Mouse (Mus musculus): ENCODE measurements at regions not wholly inside any gene's neighbourhood (a gene's known extent, or its start where the extent isn't known, plus 50 kb on each side); places are given as distances from the start of the nearest gene placed in this dataset.

DNA sequence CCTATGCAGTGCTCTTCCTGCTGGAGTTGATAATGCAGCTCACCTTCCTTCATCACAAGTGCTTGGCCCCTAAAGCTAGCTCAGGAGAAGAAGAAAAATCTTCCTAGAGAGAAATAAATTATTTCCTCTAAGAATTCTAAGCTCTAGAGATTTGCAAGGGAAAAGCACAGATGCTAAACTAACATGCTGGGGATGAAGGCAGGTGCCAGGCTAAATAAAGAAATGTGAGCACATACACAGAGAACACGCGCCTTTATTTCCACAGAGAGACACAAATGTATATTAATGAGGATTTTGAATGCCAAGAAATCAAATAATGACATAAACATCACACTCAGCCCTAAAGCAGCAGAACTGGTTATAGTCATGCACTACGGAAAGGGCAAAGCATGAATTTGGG is 229.5 kb upstream of the Mamld1 start:
- Histone ChIP-seq H3K27ac (no peak overlapping the region), H3K4me3 (replicated peaks) (no peak overlapping the region), H3K4me2 (no peak overlapping the region), H3K9me3 (no peaks in the 10 kb centered on the region), H3K36me3 (replicated peaks) (no peaks in the 10 kb centered on the region), H3K27me3 (no peaks in the 10 kb centered on the region), H3K4me1 (no peaks in the 10 kb centered on the region), H3K9ac (no peak overlapping the region)
- no peak for ATAC-seq (ENCODE audit: low FRiP score)
- WGBS = 91% methylated on average over 3 of the region's 3 CpGs

DNA sequence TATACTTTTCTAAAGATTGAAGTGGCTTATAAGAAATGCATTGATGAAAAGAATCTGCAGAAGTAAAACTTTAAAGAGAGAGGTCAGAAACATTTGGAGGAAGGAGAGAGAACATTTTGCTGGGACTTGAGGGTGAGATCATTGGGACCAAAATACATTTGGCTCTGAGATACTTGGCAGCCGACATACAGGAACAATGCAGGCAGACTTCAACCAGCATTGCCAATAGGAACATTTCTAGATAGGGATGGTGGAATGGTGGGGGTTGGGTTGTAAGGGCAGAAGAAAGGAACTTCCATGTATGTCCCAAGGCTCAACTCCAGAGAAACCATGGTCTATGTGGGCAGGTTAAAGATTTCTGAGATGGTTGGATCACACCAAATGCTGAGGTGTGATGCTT is 232.3 kb upstream of the Mamld1 start:
- H3K4me2 ChIP-seq = no peak overlapping the region
- no peak overlapping the region for H3K27ac ChIP-seq
- 89% methylated on average over 1 of the region's 1 CpGs for WGBS
- H3K36me3 ChIP-seq (replicated peaks) = no peaks in the 10 kb centered on the region
- ATAC-seq (ENCODE audit: low FRiP score) = no peak
- H3K27me3 ChIP-seq = no peaks in the 10 kb centered on the region
- no peaks in the 10 kb centered on the region for H3K9me3 ChIP-seq
- no peak overlapping the region for H3K4me3 ChIP-seq (replicated peaks)
- H3K4me1 ChIP-seq = no peaks in the 10 kb centered on the region
- no peak overlapping the region for H3K9ac ChIP-seq

DNA sequence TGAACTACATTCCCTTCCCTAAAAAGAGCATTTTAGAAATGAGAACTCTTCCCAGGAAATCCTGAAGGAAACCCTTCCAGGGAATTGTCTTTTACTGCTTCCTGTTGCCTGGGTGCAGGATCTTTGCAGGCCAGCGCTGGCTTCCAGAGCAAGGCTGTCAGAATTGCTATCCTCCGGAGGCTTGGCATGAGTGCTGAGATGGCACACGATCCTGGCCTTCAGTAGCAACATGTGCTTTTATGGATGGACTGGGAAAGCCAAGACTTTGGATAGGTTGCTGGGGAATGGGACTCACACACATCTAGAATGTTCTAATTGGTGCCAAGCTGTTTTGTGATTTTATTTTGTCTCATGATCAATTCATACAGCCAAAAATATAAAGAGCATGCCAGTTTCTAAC is 233.4 kb upstream of the Mamld1 start:
- 84% methylated on average over 3 of the region's 3 CpGs for WGBS
- Histone ChIP-seq H3K4me1 (no peaks in the 10 kb centered on the region), H3K9ac (no peak overlapping the region), H3K9me3 (no peaks in the 10 kb centered on the region), H3K36me3 (replicated peaks) (no peaks in the 10 kb centered on the region), H3K27ac (no peak overlapping the region), H3K4me2 (no peak overlapping the region), H3K27me3 (no peaks in the 10 kb centered on the region), H3K4me3 (replicated peaks) (no peak overlapping the region)
- no peak for ATAC-seq (ENCODE audit: low FRiP score)

DNA sequence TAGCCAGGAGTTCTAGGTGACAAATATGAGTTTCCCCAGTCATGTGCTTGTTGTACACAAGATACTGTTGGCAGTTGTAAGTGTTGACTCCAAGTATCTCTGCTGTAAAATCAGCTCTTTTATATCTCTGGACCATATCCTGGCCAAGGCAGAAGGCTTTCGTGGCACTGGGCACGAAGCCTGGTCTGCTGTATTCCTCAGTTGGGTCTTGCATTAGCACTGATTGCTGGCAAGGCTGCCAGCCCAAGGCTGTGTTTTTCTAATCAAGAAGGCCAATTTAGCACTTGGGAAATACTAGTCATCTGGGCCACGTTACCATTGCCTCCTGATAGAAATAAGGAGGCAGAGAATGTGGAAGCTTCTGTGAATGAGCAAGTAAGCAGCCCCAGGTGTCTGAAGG is 258.3 kb upstream of the Mamld1 start:
- no peak overlapping the region for H3K9ac ChIP-seq
- no peaks in the 10 kb centered on the region for H3K36me3 ChIP-seq (replicated peaks)
- WGBS = 83% methylated on average over 3 of the region's 3 CpGs
- ATAC-seq (ENCODE audit: low FRiP score) = no peak
- no peak overlapping the region for H3K27ac ChIP-seq
- no peaks in the 10 kb centered on the region for H3K27me3 ChIP-seq
- H3K9me3 ChIP-seq = no peaks in the 10 kb centered on the region
- H3K4me2 ChIP-seq = no peak overlapping the region
- no peak overlapping the region for H3K4me3 ChIP-seq (replicated peaks)
- H3K4me1 ChIP-seq = no peaks in the 10 kb centered on the region

DNA sequence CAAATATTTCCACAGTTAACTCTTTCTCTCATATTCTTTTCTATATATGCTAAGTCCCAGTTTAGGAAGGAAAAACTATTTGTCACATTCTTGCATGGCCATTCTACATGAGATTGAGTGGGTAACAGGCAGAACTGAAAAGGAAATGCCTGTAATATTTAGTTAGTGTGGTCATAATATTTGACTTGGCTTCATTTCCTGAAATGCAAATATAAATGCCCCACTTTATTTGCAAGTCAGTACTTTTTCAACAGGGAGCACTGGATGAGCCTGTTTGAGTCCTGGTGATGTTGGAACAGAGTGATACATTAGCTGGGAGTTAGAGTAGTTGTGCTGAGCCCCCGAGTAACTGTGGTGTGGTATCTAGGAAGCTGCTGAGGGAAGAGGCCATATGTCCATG is 285.9 kb upstream of the Tmem185a start:
- Histone ChIP-seq H3K36me3 (replicated peaks) (no peaks in the 10 kb centered on the region), H3K27me3 (no peaks in the 10 kb centered on the region), H3K27ac (no peak overlapping the region), H3K4me1 (no peaks in the 10 kb centered on the region), H3K4me2 (no peak overlapping the region), H3K9me3 (no peaks in the 10 kb centered on the region), H3K9ac (no peak overlapping the region), H3K4me3 (replicated peaks) (no peak overlapping the region)
- no peak for ATAC-seq (ENCODE audit: low FRiP score)
- 77% methylated on average over 1 of the region's 1 CpGs for WGBS

DNA sequence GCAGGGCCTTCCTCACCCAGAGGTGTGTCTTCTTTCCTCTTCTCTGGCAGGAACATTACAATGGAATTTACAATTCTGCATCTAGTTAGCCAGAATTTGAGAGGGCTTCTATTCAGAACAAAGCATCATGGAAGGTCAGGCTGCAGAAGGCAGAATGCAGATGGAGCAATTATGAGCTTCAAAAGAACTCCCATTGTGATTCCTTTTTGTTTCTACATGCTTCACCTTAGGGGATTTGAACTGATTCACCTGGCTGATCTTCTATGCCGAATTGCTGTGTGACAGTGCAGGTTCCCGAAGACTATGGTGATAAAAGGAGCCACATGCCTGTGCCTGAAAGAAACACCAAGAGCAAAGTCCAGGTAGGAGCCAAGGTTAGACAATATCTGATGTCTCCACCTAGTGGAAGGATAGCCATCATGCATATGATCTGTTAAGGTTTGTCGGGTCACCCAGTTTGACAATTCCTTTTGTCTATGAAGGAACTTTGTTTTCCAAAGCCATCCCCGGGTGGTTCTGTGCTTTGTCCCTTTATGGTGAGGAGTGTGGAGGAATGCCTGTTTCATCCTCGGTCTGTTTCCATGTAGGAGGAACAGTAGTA is 236.1 kb upstream of the Tmem185a start:
- Histone ChIP-seq H3K27me3 (no peaks in the 10 kb centered on the region), H3K9ac (no peak overlapping the region), H3K4me3 (replicated peaks) (no peak overlapping the region), H3K36me3 (replicated peaks) (no peaks in the 10 kb centered on the region), H3K9me3 (no peaks in the 10 kb centered on the region), H3K27ac (no peak overlapping the region), H3K4me1 (no peaks in the 10 kb centered on the region), H3K4me2 (no peak overlapping the region)
- WGBS = 63% methylated on average over 5 of the region's 5 CpGs
- no peak for ATAC-seq (ENCODE audit: low FRiP score)

DNA sequence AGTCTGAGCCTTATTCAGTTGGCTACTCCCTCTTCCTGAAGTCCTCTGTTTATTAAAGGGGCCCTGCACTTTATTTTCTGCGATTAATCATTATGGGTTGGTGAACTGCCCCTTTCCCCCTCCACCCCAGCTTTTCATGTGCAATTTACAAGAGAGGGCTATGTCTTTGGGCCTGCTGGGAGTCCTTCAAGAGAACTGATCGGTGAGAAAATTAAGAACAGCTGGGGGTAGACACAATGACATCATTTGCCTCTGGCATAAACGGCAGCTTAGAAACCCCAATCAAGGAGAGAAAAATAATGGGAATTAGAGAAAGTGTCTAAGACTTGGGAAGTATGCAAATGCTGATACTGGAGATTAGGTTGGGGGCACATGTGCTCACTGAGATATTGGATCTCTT is 205.2 kb upstream of the Tmem185a start:
- Histone ChIP-seq H3K4me2 (no peak overlapping the region), H3K36me3 (replicated peaks) (no peaks in the 10 kb centered on the region), H3K4me1 (no peaks in the 10 kb centered on the region), H3K9ac (no peak overlapping the region), H3K27ac (no peak overlapping the region), H3K9me3 (no peaks in the 10 kb centered on the region), H3K4me3 (replicated peaks) (no peak overlapping the region), H3K27me3 (no peaks in the 10 kb centered on the region)
- peak; percentile 46; the same call in 1 of the 2 replicates for ATAC-seq (ENCODE audit: low FRiP score)
- WGBS = 36% methylated on average over 3 of the region's 3 CpGs

DNA sequence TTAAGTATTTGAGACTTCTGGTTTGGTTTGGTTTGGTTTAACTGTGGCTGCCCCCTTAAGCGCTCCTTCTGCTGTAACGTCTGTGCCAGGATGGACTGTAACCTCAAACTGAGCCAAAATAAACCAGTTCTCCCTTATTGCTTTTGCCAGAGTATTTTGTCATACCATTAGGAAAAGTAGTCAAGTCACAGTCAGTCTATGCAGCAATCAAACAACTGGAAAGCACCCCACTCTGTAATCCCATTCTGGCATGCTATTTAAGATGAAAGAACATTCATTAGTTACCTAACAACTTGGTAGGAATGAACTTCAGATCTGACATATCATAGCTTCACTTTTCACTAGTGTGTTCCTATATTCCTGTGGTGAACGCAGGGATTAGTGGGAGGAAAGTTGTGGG is 190.1 kb upstream of the Tmem185a start:
- H3K27ac ChIP-seq = no peak overlapping the region
- no peak for ATAC-seq (ENCODE audit: low FRiP score)
- H3K4me3 ChIP-seq (replicated peaks) = no peak overlapping the region
- H3K27me3 ChIP-seq = no peaks in the 10 kb centered on the region
- H3K36me3 ChIP-seq (replicated peaks) = no peaks in the 10 kb centered on the region
- WGBS = 86% methylated on average over 3 of the region's 3 CpGs
- no peak overlapping the region for H3K4me2 ChIP-seq
- H3K9ac ChIP-seq = no peak overlapping the region
- H3K9me3 ChIP-seq = no peaks in the 10 kb centered on the region
- no peaks in the 10 kb centered on the region for H3K4me1 ChIP-seq
